Mouse (Mus musculus): ENCODE measurements around the gene Aif1. TPM values are rescaled to one million over a fixed set of nuclear protein-coding genes. Genes with fewer than 3 reads are reported as not detected.

The Aif1 gene
- polyA plus RNA-seq, 1 experiment from 2014 or later = 6.1 TPM

- DNase-seq (ENCODE audit: low spot score) (no peak), ATAC-seq (replicated peaks; ENCODE audit: insufficient number of reproducible peaks, low FRiP score, low TSS enrichment, low read depth) (no peak)
- H3K9me3 ChIP-seq (replicated peaks; ENCODE audit: control insufficient read depth, low read length) = no peaks in the 10 kb centered on the region
- no peak overlapping the region for H3K4me3 ChIP-seq (ENCODE audit: low read depth, low read length)
- no peak overlapping the region for H3K4me2 ChIP-seq (ENCODE audit: low read depth, low read length)
- no peaks in the 10 kb centered on the region for H3K4me1 ChIP-seq (ENCODE audit: control insufficient read depth, insufficient read depth, low read length)
- 84% methylated on average over 5 of the region's 5 CpGs for WGBS
- no peak overlapping the region for H3K9ac ChIP-seq (replicated peaks; ENCODE audit: low read length)
- peaks cover 21% of the 10 kb centered on the region for H3K27me3 ChIP-seq (ENCODE audit: control insufficient read depth, insufficient read depth, low read length)
- no peaks in the 10 kb centered on the region for H3K36me3 ChIP-seq (replicated peaks; ENCODE audit: control insufficient read depth, insufficient read depth, low read depth, low read length)
- no peak overlapping the region for H3K27ac ChIP-seq (replicated peaks; ENCODE audit: low read depth, low read length)
These were observed 17.1 kb upstream of the Aif1 start for GRCm38 (mm10) chr17:35192924-35193323.

DNA sequence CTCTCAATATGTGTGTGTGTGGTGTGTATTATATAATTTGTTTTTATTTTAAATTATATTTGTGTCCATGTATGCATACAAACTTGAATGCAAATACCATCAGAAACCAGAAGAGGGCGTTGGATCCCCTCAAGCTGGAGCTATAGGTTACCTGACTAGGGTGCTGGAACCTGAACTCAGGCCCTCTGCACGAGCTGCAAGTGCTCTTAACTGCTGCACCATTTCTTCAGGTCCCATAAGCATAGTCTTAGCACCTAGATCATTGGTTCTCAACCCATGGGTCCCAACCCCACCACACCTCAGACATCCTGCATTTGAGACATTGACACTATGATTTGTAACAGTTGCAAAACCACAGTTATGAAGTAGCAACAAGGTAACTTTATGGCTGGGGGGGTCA, 15.9 kb upstream of the Aif1 start:
- DNase-seq (ENCODE audit: low spot score) (no peak), ATAC-seq (replicated peaks; ENCODE audit: insufficient number of reproducible peaks, low FRiP score, low TSS enrichment, low read depth) (no peak)
- Histone ChIP-seq H3K9ac (replicated peaks; ENCODE audit: low read length) (no peak overlapping the region), H3K4me1 (ENCODE audit: control insufficient read depth, insufficient read depth, low read length) (no peaks in the 10 kb centered on the region), H3K27ac (replicated peaks; ENCODE audit: low read depth, low read length) (no peak overlapping the region), H3K27me3 (ENCODE audit: control insufficient read depth, insufficient read depth, low read length) (peaks cover 21% of the 10 kb centered on the region), H3K9me3 (replicated peaks; ENCODE audit: control insufficient read depth, low read length) (no peaks in the 10 kb centered on the region), H3K4me3 (ENCODE audit: low read depth, low read length) (no peak overlapping the region), H3K36me3 (replicated peaks; ENCODE audit: control insufficient read depth, insufficient read depth, low read depth, low read length) (no peaks in the 10 kb centered on the region), H3K4me2 (ENCODE audit: low read depth, low read length) (no peak overlapping the region)
- WGBS = 65% methylated on average over 2 of the region's 2 CpGs

- Histone ChIP-seq H3K36me3 (replicated peaks; ENCODE audit: control insufficient read depth, insufficient read depth, low read depth, low read length) (no peaks in the 10 kb centered on the region), H3K27me3 (ENCODE audit: control insufficient read depth, insufficient read depth, low read length) (peaks cover 4% of the 10 kb centered on the region; the same call in 1 of the 2 replicates), H3K27ac (replicated peaks; ENCODE audit: low read depth, low read length) (no peak overlapping the region), H3K9ac (replicated peaks; ENCODE audit: low read length) (no peak overlapping the region), H3K9me3 (replicated peaks; ENCODE audit: control insufficient read depth, low read length) (no peaks in the 10 kb centered on the region), H3K4me3 (ENCODE audit: low read depth, low read length) (no peak overlapping the region), H3K4me2 (ENCODE audit: low read depth, low read length) (no peak overlapping the region), H3K4me1 (ENCODE audit: control insufficient read depth, insufficient read depth, low read length) (no peaks in the 10 kb centered on the region)
- DNase-seq (ENCODE audit: low spot score) (no peak), ATAC-seq (replicated peaks; ENCODE audit: insufficient number of reproducible peaks, low FRiP score, low TSS enrichment, low read depth) (no peak)
- 69% methylated on average over 4 of the region's 4 CpGs for WGBS
These were observed 14.2 kb upstream of the Aif1 start for GRCm38 (mm10) chr17:35190096-35190495.

DNA sequence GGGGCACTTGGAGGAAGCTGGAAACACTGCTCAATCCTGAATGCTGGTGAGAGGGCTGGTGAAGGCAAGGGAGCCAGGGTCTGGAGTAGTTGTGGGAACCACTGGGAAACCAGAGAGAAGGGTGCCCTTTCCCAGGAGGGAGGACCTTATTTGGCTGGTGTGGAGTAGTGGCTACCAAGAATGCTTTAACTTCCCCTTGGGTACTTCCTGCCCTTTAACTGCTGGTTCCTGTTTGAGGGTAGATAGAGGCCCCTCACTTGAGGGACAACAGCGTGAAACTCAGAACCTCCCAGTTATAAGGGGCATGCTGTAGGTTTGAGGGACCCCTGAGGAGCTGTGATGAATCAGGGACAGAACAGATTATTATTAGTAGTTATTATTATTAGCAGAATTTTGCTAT, 13.3 kb upstream of the Aif1 start:
- WGBS = 62% methylated on average over 1 of the region's 1 CpGs
- DNase-seq (ENCODE audit: low spot score) (no peak), ATAC-seq (replicated peaks; ENCODE audit: insufficient number of reproducible peaks, low FRiP score, low TSS enrichment, low read depth) (no peak)
- Histone ChIP-seq H3K4me3 (ENCODE audit: low read depth, low read length) (no peak overlapping the region), H3K27ac (replicated peaks; ENCODE audit: low read depth, low read length) (no peak overlapping the region), H3K9me3 (replicated peaks; ENCODE audit: control insufficient read depth, low read length) (no peaks in the 10 kb centered on the region), H3K36me3 (replicated peaks; ENCODE audit: control insufficient read depth, insufficient read depth, low read depth, low read length) (no peaks in the 10 kb centered on the region), H3K4me1 (ENCODE audit: control insufficient read depth, insufficient read depth, low read length) (no peaks in the 10 kb centered on the region), H3K9ac (replicated peaks; ENCODE audit: low read length) (no peak overlapping the region), H3K27me3 (ENCODE audit: control insufficient read depth, insufficient read depth, low read length) (no peaks in the 10 kb centered on the region), H3K4me2 (ENCODE audit: low read depth, low read length) (no peak overlapping the region)

DNA sequence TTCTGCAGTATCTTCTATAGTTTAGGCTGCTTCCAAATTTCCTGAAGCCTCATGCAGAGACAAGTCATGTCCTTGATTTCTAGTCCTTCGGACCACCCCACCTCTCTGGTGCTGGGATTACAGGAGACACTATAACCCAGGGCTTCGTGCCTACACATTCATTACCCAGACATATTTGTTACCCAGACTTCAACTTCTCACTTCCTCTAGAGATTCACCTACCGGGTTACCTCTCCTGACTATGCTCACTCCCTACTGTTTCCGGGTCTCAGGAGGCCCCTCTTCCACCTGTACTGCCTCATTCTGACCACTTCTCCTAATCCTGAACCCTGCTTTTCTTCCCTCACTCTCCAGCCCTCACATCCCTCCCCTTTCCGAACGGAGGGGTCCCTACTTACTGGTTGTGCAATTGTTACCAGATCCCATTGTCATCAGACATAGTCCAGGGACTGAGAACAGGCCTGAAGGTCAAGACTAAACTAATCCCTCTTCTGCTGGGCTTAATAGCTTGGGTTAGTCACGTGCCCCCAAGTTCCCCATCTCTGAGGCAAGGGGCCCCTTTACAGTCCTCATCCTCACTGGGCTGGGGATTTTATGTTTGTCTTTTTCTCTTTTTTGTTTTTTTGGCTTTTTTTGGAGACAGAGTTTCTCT, 12.2 kb upstream of the Aif1 start, which contains the start of gene Lst1:
Lst1 (minus strand) TSS at position 481 of the 652 bp plus-strand sequence.
- Histone ChIP-seq H3K4me2 (ENCODE audit: low read depth, low read length) (no peak within 1 kb of the TSS), H3K9me3 (replicated peaks; ENCODE audit: control insufficient read depth, low read length) (no peaks in the 10 kb centered on the region), H3K9ac (replicated peaks; ENCODE audit: low read length) (no peak within 1 kb of the TSS), H3K4me1 (ENCODE audit: control insufficient read depth, insufficient read depth, low read length) (no peaks in the 10 kb centered on the region), H3K4me3 (ENCODE audit: low read depth, low read length) (no peak within 1 kb of the TSS), H3K27ac (replicated peaks; ENCODE audit: low read depth, low read length) (no peak within 1 kb of the TSS), H3K27me3 (ENCODE audit: control insufficient read depth, insufficient read depth, low read length) (no peaks in the 10 kb centered on the region), H3K36me3 (replicated peaks; ENCODE audit: control insufficient read depth, insufficient read depth, low read depth, low read length) (no peaks in the 10 kb centered on the region)
- DNase-seq (ENCODE audit: low spot score) = no peak
- 73% methylated on average over 7 of the region's 7 CpGs for WGBS
- ATAC-seq (replicated peaks; ENCODE audit: insufficient number of reproducible peaks, low FRiP score, low TSS enrichment, low read depth) = no peak

DNA sequence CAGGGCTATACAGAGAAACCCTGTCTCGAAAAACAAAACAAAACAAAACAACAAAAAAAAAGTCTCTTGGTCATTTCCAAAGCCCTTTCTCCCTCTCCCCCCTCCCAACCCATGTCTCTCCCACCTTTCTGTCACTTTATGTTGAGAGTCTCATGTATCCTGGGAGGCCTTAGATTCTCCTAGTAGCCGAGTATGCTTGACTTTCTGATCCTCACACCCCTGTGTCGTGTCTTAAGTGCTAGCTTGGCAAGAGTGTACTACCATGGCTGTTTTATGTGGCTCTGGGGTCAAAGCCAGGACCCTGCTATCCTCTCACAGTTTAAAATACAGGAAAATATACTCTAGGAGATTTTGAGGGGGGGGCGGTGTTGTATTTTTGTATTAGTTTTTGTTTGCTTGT, 11.5 kb upstream of the Aif1 start:
- H3K9ac ChIP-seq (replicated peaks; ENCODE audit: low read length) = no peak overlapping the region
- H3K36me3 ChIP-seq (replicated peaks; ENCODE audit: control insufficient read depth, insufficient read depth, low read depth, low read length) = no peaks in the 10 kb centered on the region
- H3K4me3 ChIP-seq (ENCODE audit: low read depth, low read length) = no peak overlapping the region
- no peak overlapping the region for H3K27ac ChIP-seq (replicated peaks; ENCODE audit: low read depth, low read length)
- H3K9me3 ChIP-seq (replicated peaks; ENCODE audit: control insufficient read depth, low read length) = no peaks in the 10 kb centered on the region
- H3K4me2 ChIP-seq (ENCODE audit: low read depth, low read length) = no peak overlapping the region
- H3K27me3 ChIP-seq (ENCODE audit: control insufficient read depth, insufficient read depth, low read length) = no peaks in the 10 kb centered on the region
- no peaks in the 10 kb centered on the region for H3K4me1 ChIP-seq (ENCODE audit: control insufficient read depth, insufficient read depth, low read length)
- no peak for DNase-seq (ENCODE audit: low spot score)
- 65% methylated on average over 4 of the region's 4 CpGs for WGBS
- no peak for ATAC-seq (replicated peaks; ENCODE audit: insufficient number of reproducible peaks, low FRiP score, low TSS enrichment, low read depth)

DNA sequence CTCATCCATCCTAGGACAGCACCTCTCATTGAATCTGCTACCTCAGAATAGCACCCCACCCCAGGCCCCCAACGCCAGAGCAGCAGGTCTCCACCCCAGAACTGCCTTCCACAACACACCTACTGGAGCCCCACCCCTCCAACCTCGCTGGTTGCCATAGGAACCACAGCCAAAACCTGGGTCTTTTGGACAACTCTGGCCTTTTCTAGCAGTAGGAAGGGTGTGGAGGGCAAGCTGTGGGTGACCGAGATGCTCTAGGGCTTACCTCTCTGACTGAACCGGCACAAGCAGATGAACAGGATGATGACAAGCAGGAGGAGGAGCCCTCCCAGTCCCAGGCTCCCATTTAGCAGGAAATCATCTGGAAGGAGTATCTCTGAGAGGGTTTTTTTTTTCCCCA, 10.8 kb upstream of the Aif1 start:
- 0% methylated on average over 4 of the region's 4 CpGs for whole genome bisulfite sequencing
- DNase-seq (ENCODE audit: low spot score) (peak; percentile 66), ATAC-seq (replicated peaks; ENCODE audit: insufficient number of reproducible peaks, low FRiP score, low TSS enrichment, low read depth) (peak; percentile 31; the same call in 1 of the 2 replicates)
- Histone ChIP-seq H3K4me1 (ENCODE audit: control insufficient read depth, insufficient read depth, low read length) (no peaks in the 10 kb centered on the region), H3K36me3 (replicated peaks; ENCODE audit: control insufficient read depth, insufficient read depth, low read depth, low read length) (no peaks in the 10 kb centered on the region), H3K27me3 (ENCODE audit: control insufficient read depth, insufficient read depth, low read length) (no peaks in the 10 kb centered on the region), H3K27ac (replicated peaks; ENCODE audit: low read depth, low read length) (peak overlapping the region; percentile 73), H3K9me3 (replicated peaks; ENCODE audit: control insufficient read depth, low read length) (no peaks in the 10 kb centered on the region), H3K9ac (replicated peaks; ENCODE audit: low read length) (no peak overlapping the region; the same call in 1 of the 2 replicates), H3K4me3 (ENCODE audit: low read depth, low read length) (no peak overlapping the region; the same call in 1 of the 2 replicates), H3K4me2 (ENCODE audit: low read depth, low read length) (peak overlapping the region; percentile 43)

DNA sequence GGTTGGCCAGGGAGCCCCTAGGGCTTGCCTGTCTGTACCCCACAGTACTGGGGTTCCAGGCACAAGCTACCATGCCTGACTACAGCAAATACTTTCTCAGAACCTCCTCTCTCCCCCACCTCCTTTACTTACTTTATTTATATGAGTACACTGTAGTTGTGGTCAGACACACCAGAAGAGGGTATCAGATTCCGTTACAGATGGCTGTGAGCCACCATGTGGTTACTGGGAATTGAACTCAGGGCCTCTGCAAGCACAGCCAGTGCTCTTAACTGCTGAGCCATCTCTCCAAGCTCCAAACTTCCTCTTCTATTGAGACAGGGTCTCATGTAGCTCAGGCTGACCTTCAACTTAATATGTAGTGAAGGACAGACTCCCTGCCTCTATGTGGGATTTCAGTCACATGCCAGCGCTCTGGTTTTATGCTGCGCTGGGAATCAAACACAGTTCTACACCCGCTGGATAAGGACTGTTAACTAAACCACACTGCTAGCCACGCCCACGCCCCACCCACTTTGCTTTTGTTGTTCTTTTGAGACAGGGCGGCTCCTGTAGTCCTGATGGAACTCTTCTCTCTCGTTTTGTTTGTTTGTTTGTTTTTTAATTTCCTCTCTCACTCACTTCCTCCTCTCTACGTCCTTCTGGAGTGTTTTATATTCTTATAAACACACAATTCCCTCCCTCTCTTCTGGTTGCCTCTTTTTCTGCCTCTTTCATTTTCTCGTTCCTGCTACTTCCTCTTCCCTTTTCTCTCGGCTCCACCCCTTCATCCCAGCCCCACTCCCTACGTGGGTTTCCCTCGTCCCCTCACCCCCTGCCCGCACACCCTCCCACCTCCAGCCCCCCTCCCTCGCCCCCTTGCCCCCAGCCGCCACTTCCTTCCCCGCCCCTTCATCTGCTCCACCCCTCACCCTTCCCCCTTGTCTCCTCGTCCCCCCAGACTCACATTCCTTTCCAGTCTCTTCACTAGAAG, 10.1 kb upstream of the Aif1 start:
- Histone ChIP-seq H3K4me1 (ENCODE audit: control insufficient read depth, insufficient read depth, low read length) (no peaks in the 10 kb centered on the region), H3K36me3 (replicated peaks; ENCODE audit: control insufficient read depth, insufficient read depth, low read depth, low read length) (no peaks in the 10 kb centered on the region), H3K27me3 (ENCODE audit: control insufficient read depth, insufficient read depth, low read length) (no peaks in the 10 kb centered on the region), H3K9me3 (replicated peaks; ENCODE audit: control insufficient read depth, low read length) (no peaks in the 10 kb centered on the region), H3K9ac (replicated peaks; ENCODE audit: low read length) (peak overlapping the region; percentile 4; the same call in 1 of the 2 replicates), H3K4me2 (ENCODE audit: low read depth, low read length) (peak overlapping the region; percentile 43), H3K27ac (replicated peaks; ENCODE audit: low read depth, low read length) (peak overlapping the region; percentile 73; the same call in 1 of the 2 replicates), H3K4me3 (ENCODE audit: low read depth, low read length) (peak overlapping the region; percentile 21)
- DNase-seq (ENCODE audit: low spot score) (peak; percentile 74), ATAC-seq (replicated peaks; ENCODE audit: insufficient number of reproducible peaks, low FRiP score, low TSS enrichment, low read depth) (peak; percentile 65; the same call in 1 of the 2 replicates)
- WGBS = 4% methylated on average over 18 of the region's 18 CpGs

Measured in embryonic facial prominence, embryonic 11.5 days (tissue).